ENCODE assay signal across 19 mouse cellular contexts in genomic region chr12:102042247-102042646, GRCm38 (mm10).
DNase-seq lines count a peak whose midpoint lies in the region; ATAC-seq lines count a peak whose summit lies in the region.
"Had no signal": no experiment of that assay in that cellular context is flagged by ENCODE, and none has a peak within 500 bp of the region (broad histone marks: within the 10 kb centered on the region; RNA-seq: fewer than 3 reads in every experiment).

No protein-coding gene starts in this region.

- peak overlapping the region; percentile 31; the same call in 1 of the 2 replicates for H3K27ac ChIP-seq in forebrain, embryonic 13.5 days
- no peak overlapping the region for H3K27ac ChIP-seq in forebrain, embryonic 10.5 days
- H3K27ac ChIP-seq in midbrain, embryonic 12.5 days (replicated peaks): peak overlapping the region; percentile 39; the same call in 1 of the 2 replicates
- H3K27ac ChIP-seq in midbrain, embryonic 10.5 days (replicated peaks): no peak overlapping the region; the same call in 1 of the 2 replicates
- H3K27ac ChIP-seq in hindbrain, embryonic 15.5 days (replicated peaks): peak overlapping the region; percentile 20; the same call in 1 of the 2 replicates
- peak overlapping the region; percentile 63 for H3K27ac ChIP-seq in neural tube, embryonic 15.5 days (replicated peaks)
- H3K27ac ChIP-seq: limb, embryonic 12.5 days; liver, embryonic 13.5 days; stomach, embryonic 15.5 days had no signal

- peaks cover 10% of the 10 kb centered on the region; the same call in 1 of the 2 replicates for H3K4me1 ChIP-seq in forebrain, embryonic 13.5 days
- H3K4me1 ChIP-seq in forebrain, embryonic 10.5 days: peaks cover 13% of the 10 kb centered on the region
- H3K4me1 ChIP-seq in midbrain, embryonic 12.5 days: peaks cover 10% of the 10 kb centered on the region; the same call in 1 of the 2 replicates
- peaks cover 3% of the 10 kb centered on the region; the same call in 1 of the 2 replicates for H3K4me1 ChIP-seq in midbrain, embryonic 10.5 days
- H3K4me1 ChIP-seq in hindbrain, embryonic 15.5 days (replicated peaks): peaks cover 9% of the 10 kb centered on the region; the same call in 1 of the 2 replicates
- peaks cover 18% of the 10 kb centered on the region for H3K4me1 ChIP-seq in neural tube, embryonic 15.5 days
- H3K4me1 ChIP-seq: limb, embryonic 12.5 days; liver, embryonic 13.5 days; stomach, embryonic 15.5 days had no signal

- H3K9me3 ChIP-seq in forebrain, embryonic 13.5 days (replicated peaks): no peaks in the 10 kb centered on the region
- no peaks in the 10 kb centered on the region for H3K9me3 ChIP-seq in forebrain, embryonic 10.5 days
- H3K9me3 ChIP-seq in midbrain, embryonic 12.5 days: no peaks in the 10 kb centered on the region
- no peaks in the 10 kb centered on the region for H3K9me3 ChIP-seq in midbrain, embryonic 10.5 days (replicated peaks)
- H3K9me3 ChIP-seq in hindbrain, embryonic 15.5 days: no peaks in the 10 kb centered on the region
- no peaks in the 10 kb centered on the region for H3K9me3 ChIP-seq in neural tube, embryonic 15.5 days (replicated peaks)
- H3K9me3 ChIP-seq: limb, embryonic 12.5 days; liver, embryonic 13.5 days; stomach, embryonic 15.5 days had no signal

- ATAC-seq in forebrain, embryonic 13.5 days: peak; percentile 83
- ATAC-seq in midbrain, embryonic 12.5 days (ENCODE audit: low FRiP score, low read depth): peak; percentile 65
- peak; percentile 82 for ATAC-seq in hindbrain, embryonic 15.5 days (ENCODE audit: low FRiP score, low read depth)
- peak; percentile 66; the same call in 1 of the 2 replicates for ATAC-seq in neural tube, embryonic 15.5 days (ENCODE audit: low FRiP score)

- H3K4me2 ChIP-seq in forebrain, embryonic 13.5 days: no peak overlapping the region
- no peak overlapping the region for H3K4me2 ChIP-seq in midbrain, embryonic 12.5 days (replicated peaks)
- no peak overlapping the region for H3K4me2 ChIP-seq in hindbrain, embryonic 15.5 days
- no peak overlapping the region for H3K4me2 ChIP-seq in neural tube, embryonic 15.5 days
- H3K4me2 ChIP-seq: limb, embryonic 12.5 days; liver, embryonic 13.5 days; stomach, embryonic 15.5 days had no signal

- no peaks in the 10 kb centered on the region for H3K27me3 ChIP-seq in forebrain, embryonic 13.5 days
- H3K27me3 ChIP-seq in forebrain, embryonic 10.5 days (ENCODE audit: poor library complexity, severe bottlenecking): no peaks in the 10 kb centered on the region
- H3K27me3 ChIP-seq in midbrain, embryonic 12.5 days: no peaks in the 10 kb centered on the region
- no peaks in the 10 kb centered on the region for H3K27me3 ChIP-seq in midbrain, embryonic 10.5 days (ENCODE audit: low read depth, poor library complexity, severe bottlenecking)
- H3K27me3 ChIP-seq in hindbrain, embryonic 15.5 days: no peaks in the 10 kb centered on the region
- no peaks in the 10 kb centered on the region for H3K27me3 ChIP-seq in neural tube, embryonic 15.5 days (replicated peaks)
- H3K27me3 ChIP-seq: CH12.LX; limb, embryonic 12.5 days; liver, embryonic 13.5 days; stomach, embryonic 15.5 days had no signal

- H3K4me3 ChIP-seq in forebrain, embryonic 13.5 days: no peak overlapping the region
- H3K4me3 ChIP-seq in forebrain, embryonic 10.5 days: no peak overlapping the region
- H3K4me3 ChIP-seq in midbrain, embryonic 12.5 days: no peak overlapping the region
- H3K4me3 ChIP-seq in midbrain, embryonic 10.5 days: no peak overlapping the region
- no peak overlapping the region for H3K4me3 ChIP-seq in hindbrain, embryonic 15.5 days
- no peak overlapping the region for H3K4me3 ChIP-seq in neural tube, embryonic 15.5 days (replicated peaks)
- H3K4me3 ChIP-seq: limb, embryonic 12.5 days; liver, embryonic 13.5 days; stomach, embryonic 15.5 days had no signal

- H3K36me3 ChIP-seq in forebrain, embryonic 13.5 days (ENCODE audit: poor library complexity, severe bottlenecking): no peaks in the 10 kb centered on the region
- H3K36me3 ChIP-seq in forebrain, embryonic 10.5 days (replicated peaks): no peaks in the 10 kb centered on the region
- no peaks in the 10 kb centered on the region for H3K36me3 ChIP-seq in midbrain, embryonic 12.5 days
- no peaks in the 10 kb centered on the region for H3K36me3 ChIP-seq in midbrain, embryonic 10.5 days
- H3K36me3 ChIP-seq in hindbrain, embryonic 15.5 days: no peaks in the 10 kb centered on the region
- no peaks in the 10 kb centered on the region for H3K36me3 ChIP-seq in neural tube, embryonic 15.5 days
- H3K36me3 ChIP-seq: limb, embryonic 12.5 days; liver, embryonic 13.5 days; stomach, embryonic 15.5 days had no signal

- peak overlapping the region; percentile 26; the same call in 1 of the 2 replicates for H3K9ac ChIP-seq in forebrain, embryonic 13.5 days
- no peak overlapping the region for H3K9ac ChIP-seq in midbrain, embryonic 12.5 days (replicated peaks)
- H3K9ac ChIP-seq in hindbrain, embryonic 15.5 days: no peak overlapping the region
- H3K9ac ChIP-seq in neural tube, embryonic 15.5 days (replicated peaks): no peak overlapping the region
- H3K9ac ChIP-seq: limb, embryonic 12.5 days; liver, embryonic 13.5 days; stomach, embryonic 15.5 days had no signal

- 50% methylated on average over 7 of the region's 7 CpGs for WGBS in forebrain, embryonic 13.5 days
- 69% methylated on average over 7 of the region's 7 CpGs for WGBS in forebrain, embryonic 10.5 days
- WGBS in midbrain, embryonic 12.5 days: 66% methylated on average over 7 of the region's 7 CpGs
- 81% methylated on average over 7 of the region's 7 CpGs for WGBS in midbrain, embryonic 10.5 days
- 41% methylated on average over 7 of the region's 7 CpGs for WGBS in hindbrain, embryonic 15.5 days
- WGBS in neural tube, embryonic 15.5 days: 46% methylated on average over 7 of the region's 7 CpGs

- no peak for DNase-seq in forebrain, embryonic 10.5 days (ENCODE audit: extremely low spot score, low spot score)
- DNase-seq in midbrain, embryonic 10.5 days (ENCODE audit: low spot score): no peak
- no peak for DNase-seq in thymus, adult 18-20 months
- no peak for DNase-seq in adrenal gland, postnatal 36 days
- DNase-seq: cerebellum, adult 11 months; cerebellum, postnatal 14 days; gastrocnemius, postnatal 36 days; kidney, adult 18-20 months; kidney, postnatal 14 days; liver, embryonic 13.5 days; lung, postnatal 14 days; right cerebral cortex, postnatal 14 days had no signal

Comparison
In these comparisons a context has a peak if more than half of its experiments do, and no peak if none do; other contexts are left out.
1. H3K27ac ChIP-seq: peak in forebrain, embryonic 13.5 days (single experiment), midbrain, embryonic 12.5 days (single experiment), hindbrain, embryonic 15.5 days (single experiment) and neural tube, embryonic 15.5 days (single experiment); none in forebrain, embryonic 10.5 days (single experiment) and midbrain, embryonic 10.5 days (single experiment).
2. Peak in every context shown above with its lines, with median percentiles within 50 percentile points of each other: ATAC-seq.